8 mouse cellular contexts compared by ENCODE assay signal in genomic region chr2:90666591-90667387, GRCm38 (mm10). TPM values are rescaled to one million over a fixed set of nuclear protein-coding genes. Genes with fewer than 3 reads are reported as not detected.
DNase-seq lines count a peak whose midpoint lies in the region; ATAC-seq lines count a peak whose summit lies in the region.

No protein-coding gene starts in this region.

- 58% methylated on average over 11 of the region's 11 CpGs for WGBS in intestine, embryonic 15.5 days

- no peak overlapping the region for H3K9ac ChIP-seq in intestine, embryonic 15.5 days

- H3K9me3 ChIP-seq in megakaryocyte, embryonic 14.5 days: peaks cover 14% of the 10 kb centered on the region; the same call in 1 of the 2 replicates
- no peaks in the 10 kb centered on the region for H3K9me3 ChIP-seq in intestine, embryonic 15.5 days

- no peaks in the 10 kb centered on the region for H3K27me3 ChIP-seq in megakaryocyte, embryonic 14.5 days (replicated peaks)
- no peaks in the 10 kb centered on the region for H3K27me3 ChIP-seq in intestine, embryonic 15.5 days (replicated peaks)

- no peak overlapping the region for H3K27ac ChIP-seq in intestine, embryonic 15.5 days

- no peak for ATAC-seq in megakaryocyte, adult 5-6 weeks (ENCODE audit: poor library complexity, severe bottlenecking)
- peak; percentile 8; the same call in 1 of the 2 replicates for ATAC-seq in intestine, embryonic 15.5 days

- H3K4me1 ChIP-seq in megakaryocyte, embryonic 14.5 days: peaks cover 47% of the 10 kb centered on the region
- peaks cover 3% of the 10 kb centered on the region; the same call in 1 of the 2 replicates for H3K4me1 ChIP-seq in intestine, embryonic 15.5 days (replicated peaks)

- H3K4me3 ChIP-seq in megakaryocyte, embryonic 14.5 days (replicated peaks): peak overlapping the region; percentile 88
- H3K4me3 ChIP-seq in intestine, embryonic 15.5 days (replicated peaks): no peak overlapping the region

- peak; percentile 43 for DNase-seq in heart, adult 11 months
- DNase-seq in heart, postnatal 36 days: no peak
- peak; percentile 34 for DNase-seq in neural tube, embryonic 10.5 days (ENCODE audit: extremely low spot score, low spot score)
- no peak for DNase-seq in adrenal gland, postnatal 25 days
- DNase-seq in lung, adult 18-20 months: no peak

- peaks cover 6% of the 10 kb centered on the region for H3K36me3 ChIP-seq in megakaryocyte, embryonic 14.5 days (replicated peaks; ENCODE audit: low read length)
- no peaks in the 10 kb centered on the region for H3K36me3 ChIP-seq in intestine, embryonic 15.5 days

- no peak overlapping the region for H3K4me2 ChIP-seq in intestine, embryonic 15.5 days (replicated peaks)

- intact Hi-C loops in heart, postnatal 36 days (cut with DNase I): no loop called here

RNA-seq across cellular contexts. Expression of gene Nup160, which starts 10.2 kb away (rescaled TPM):
- total RNA-seq in heart, postnatal 36 days (2021): 10 to 100 TPM in 1 of 2 experiments, 1 to 10 TPM in 1; 7.6 to 13.7 TPM
- 0.37 TPM in 1 of 2 replicates, not detected in the other for polyA plus RNA-seq in megakaryocyte, embryonic 14.5 days (2012; ENCODE audit: insufficient read depth, low replicate concordance)
- 50.0 and 55.9 TPM in 2 replicates for total RNA-seq in megakaryocyte, adult 5-6 weeks (2015)
- 40.3 and 41.6 TPM in 2 replicates for total RNA-seq in megakaryocyte, adult 5-6 weeks (2017)
- 43.4 and 43.7 TPM in 2 replicates for polyA plus RNA-seq in intestine, embryonic 15.5 days (2015; fragmentation: Nextera tagmentation; extraction: Ambion mirVana)
- 19.7 and 23.4 TPM in 2 replicates for total RNA-seq in adrenal gland, postnatal 25 days (2021)

Comparison
In these comparisons a context has a peak if more than half of its experiments do, and no peak if none do; other contexts are left out.
1. DNase-seq: peak in heart, adult 11 months (single experiment) and neural tube, embryonic 10.5 days (single experiment); none in heart, postnatal 36 days (0 of 2), adrenal gland, postnatal 25 days (single experiment) and lung, adult 18-20 months (0 of 2).